Mouse (Mus musculus) NIH3T3 (cell line): ENCODE data around the gene Cabp2.

Experiments used
- DNase-seq: peaks from one replicate; pipeline ENCODE4 v3.0.0-alpha.2; 2012; ENCODE audit warnings: low read depth

The Cabp2 gene

GRCm38 (mm10) chr19:4082219-4082965 lies 1.0 kb downstream of the Cabp2 start:
- no peak for DNase-seq

- no peak for DNase-seq
Measured at GRCm38 (mm10) chr19:4083316-4083715, 1.9 kb downstream of the Cabp2 start.

GRCm38 (mm10) chr19:4083826-4084225 lies 2.4 kb downstream of the Cabp2 start:
- DNase-seq, result no peak

GRCm38 (mm10) chr19:4084984-4085383 lies 3.6 kb downstream of the Cabp2 start:
- DNase-seq, result peak; percentile 64

- no peak for DNase-seq
Measured at GRCm38 (mm10) chr19:4086156-4086555, 4.8 kb downstream of the Cabp2 start.

- peak; percentile 93 for DNase-seq
Measured at GRCm38 (mm10) chr19:4087090-4087489, 5.7 kb downstream of the Cabp2 start.

GRCm38 (mm10) chr19:4088146-4088545 lies 6.8 kb downstream of the Cabp2 start:
- no peak for DNase-seq

GRCm38 (mm10) chr19:4089128-4089527 lies 7.8 kb downstream of the Cabp2 start:
- no peak for DNase-seq

- peak; percentile 36 for DNase-seq
Measured at GRCm38 (mm10) chr19:4090446-4090845, 9.1 kb downstream of the Cabp2 start.

GRCm38 (mm10) chr19:4091383-4091782 lies 10.0 kb downstream of the Cabp2 start:
- DNase-seq, result peak; percentile 49

GRCm38 (mm10) chr19:4092750-4093149 lies 11.4 kb downstream of the Cabp2 start:
- no peak for DNase-seq

- no peak for DNase-seq
Measured at GRCm38 (mm10) chr19:4093772-4094171, 12.4 kb downstream of the Cabp2 start.

GRCm38 (mm10) chr19:4094348-4094747 lies 13.0 kb downstream of the Cabp2 start:
- DNase-seq, result peak; percentile 38

- peak; percentile 51 for DNase-seq
Measured at GRCm38 (mm10) chr19:4094774-4095303, 13.5 kb downstream of the Cabp2 start.

- no peak for DNase-seq
Measured at GRCm38 (mm10) chr19:4095802-4096201, 14.4 kb downstream of the Cabp2 start.

- peak; percentile 100 for DNase-seq
Measured at GRCm38 (mm10) chr19:4096642-4097440, 15.5 kb downstream of the Cabp2 start, which contains the start of gene Cdk2ap2. Gene Cdk2ap2, plus strand, starts transcription at chr19:4097182.

- DNase-seq, result peak; percentile 94
Measured at GRCm38 (mm10) chr19:4097441-4097825, 16.1 kb downstream of the Cabp2 start.

GRCm38 (mm10) chr19:4098426-4098825 lies 17.0 kb downstream of the Cabp2 start:
- no peak for DNase-seq

GRCm38 (mm10) chr19:4099056-4099455 lies 17.7 kb downstream of the Cabp2 start:
- DNase-seq, result peak; percentile 99

- DNase-seq, result peak; percentile 89
Measured at GRCm38 (mm10) chr19:4099837-4100717, 18.7 kb downstream of the Cabp2 start, which contains the start of gene Pitpnm1. Gene Pitpnm1, plus strand, starts transcription at chr19:4099998.

- DNase-seq, result no peak
Measured at GRCm38 (mm10) chr19:4100718-4101261, 19.4 kb downstream of the Cabp2 start.
